In the genomic region with DNA sequence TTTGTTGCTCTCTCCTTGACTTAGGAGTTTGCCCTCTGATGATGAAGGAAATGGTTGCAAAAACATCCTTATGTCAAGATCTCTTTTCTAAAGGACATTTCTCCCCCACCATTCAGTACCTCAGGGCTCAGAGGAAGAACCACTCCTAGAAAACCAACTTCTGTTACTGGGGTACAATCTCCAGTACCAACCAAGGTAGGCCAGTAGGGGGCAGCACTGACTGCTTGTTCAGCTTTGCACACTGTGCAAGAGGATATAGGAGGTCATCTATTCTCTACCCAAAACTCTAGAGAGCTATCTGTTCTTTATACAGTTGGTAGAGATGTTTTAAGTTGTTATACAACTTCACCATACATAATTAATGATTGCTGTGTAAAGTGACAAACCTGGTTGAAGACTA, we compare ENCODE assay signal across 9 mouse cellular contexts. TPM values are rescaled to one million over a fixed set of nuclear protein-coding genes. Genes with fewer than 3 reads are reported as not detected.
A peak's percentile ranks its signal among the peaks of the same experiment; 100 is the strongest.
DNase-seq lines count a peak whose midpoint lies in the region; ATAC-seq and TF ChIP-seq lines count a peak whose summit lies in the region.
"Had no signal": no experiment of that assay in that cellular context is flagged by ENCODE, and none has a peak within 500 bp of the region (broad histone marks: within the 10 kb centered on the region; RNA-seq: fewer than 3 reads in every experiment).

No protein-coding gene starts in this region.

- no peaks in the 10 kb centered on the region for H3K27me3 ChIP-seq in neural tube, embryonic 15.5 days (replicated peaks)
- peaks cover 16% of the 10 kb centered on the region; the same call in 1 of the 2 replicates for H3K27me3 ChIP-seq in limb, embryonic 10.5 days (ENCODE audit: low read depth, poor library complexity, severe bottlenecking)
- no peaks in the 10 kb centered on the region for H3K27me3 ChIP-seq in hindbrain, embryonic 12.5 days

- H3K4me3 ChIP-seq in neural tube, embryonic 15.5 days (replicated peaks), result no peak overlapping the region
- H3K4me3 ChIP-seq in cortical plate, adult 2 months (ENCODE audit: insufficient read depth, low read length), result no peak overlapping the region
- H3K4me3 ChIP-seq in limb, embryonic 10.5 days, result no peak overlapping the region
- no peak overlapping the region for H3K4me3 ChIP-seq in hindbrain, embryonic 12.5 days
- H3K4me3 ChIP-seq: limb, embryonic 13.5 days had no signal

- no peak overlapping the region for H3K27ac ChIP-seq in neural tube, embryonic 15.5 days (replicated peaks)
- no peak overlapping the region for H3K27ac ChIP-seq in cortical plate, adult 2 months (ENCODE audit: insufficient read depth, low read length)
- H3K27ac ChIP-seq in limb, embryonic 10.5 days, result no peak overlapping the region
- no peak overlapping the region for H3K27ac ChIP-seq in hindbrain, embryonic 12.5 days
- H3K27ac ChIP-seq: limb, embryonic 13.5 days had no signal

- H3K36me3 ChIP-seq in neural tube, embryonic 15.5 days, result no peaks in the 10 kb centered on the region
- H3K36me3 ChIP-seq in limb, embryonic 10.5 days, result peaks cover 84% of the 10 kb centered on the region
- H3K36me3 ChIP-seq in hindbrain, embryonic 12.5 days, result no peaks in the 10 kb centered on the region

- H3K9me3 ChIP-seq in neural tube, embryonic 15.5 days (replicated peaks), result no peaks in the 10 kb centered on the region
- no peaks in the 10 kb centered on the region for H3K9me3 ChIP-seq in limb, embryonic 10.5 days (replicated peaks)
- no peaks in the 10 kb centered on the region for H3K9me3 ChIP-seq in hindbrain, embryonic 12.5 days (replicated peaks)
- H3K9me3 ChIP-seq: limb, embryonic 13.5 days had no signal

- ATAC-seq in neural tube, embryonic 15.5 days (ENCODE audit: low FRiP score), result no peak
- no peak for ATAC-seq in hindbrain, embryonic 12.5 days (ENCODE audit: low FRiP score)

- H3K9ac ChIP-seq in neural tube, embryonic 15.5 days (replicated peaks), result no peak overlapping the region
- no peak overlapping the region for H3K9ac ChIP-seq in hindbrain, embryonic 12.5 days
- H3K9ac ChIP-seq: limb, embryonic 13.5 days had no signal

- peak; percentile 72 for TF ChIP-seq CTCF in cortical plate, adult 2 months (IDR thresholded peaks at IDR 0.05; ENCODE audit: extremely low read depth, insufficient read depth, low read length)

- DNase-seq in neural tube, embryonic 10.5 days (ENCODE audit: extremely low spot score, low spot score), result peak; percentile 66
- peak; percentile 56 for DNase-seq in adrenal gland, adult 2 months
- peak; percentile 82 for DNase-seq in heart, postnatal 4 days
- peak; percentile 72 for DNase-seq in limb, embryonic 10.5 days (ENCODE audit: low spot score)
- peak; percentile 55 for DNase-seq in right cerebral cortex, postnatal 14 days

- no peak overlapping the region for H3K4me2 ChIP-seq in neural tube, embryonic 15.5 days
- no peak overlapping the region for H3K4me2 ChIP-seq in hindbrain, embryonic 12.5 days (replicated peaks)
- H3K4me2 ChIP-seq: limb, embryonic 13.5 days had no signal

- H3K4me1 ChIP-seq in neural tube, embryonic 15.5 days, result no peaks in the 10 kb centered on the region
- H3K4me1 ChIP-seq in cortical plate, adult 2 months (ENCODE audit: control insufficient read depth, insufficient read depth, low read length), result no peaks in the 10 kb centered on the region
- peaks cover 11% of the 10 kb centered on the region for H3K4me1 ChIP-seq in limb, embryonic 10.5 days
- H3K4me1 ChIP-seq in hindbrain, embryonic 12.5 days, result no peaks in the 10 kb centered on the region

- no peak for TF ChIP-seq POLR2A in cortical plate, adult 2 months (IDR thresholded peaks at IDR 0.05; ENCODE audit: extremely low read depth, insufficient read depth, low read length)

RNA-seq across cellular contexts. Expression of a gene that starts 22.9 kb away (rescaled TPM):
- polyA plus RNA-seq in neural tube, embryonic 15.5 days (2015; fragmentation: Nextera tagmentation; extraction: Ambion mirVana), result 0.87 and 0.98 TPM in 2 replicates
- 1 to 10 TPM in 1 of 2 experiments, under 1 TPM in 1; 0.89 to 2.2 TPM for total RNA-seq in adrenal gland, adult 2 months (2021)
- 0.72 and 0.85 TPM in 2 replicates for polyA plus RNA-seq in adrenal gland, adult 2 months (2012; rRNA removed)
- polyA plus RNA-seq in cortical plate, adult 2 months (2012; rRNA removed), result 1.7 and 1.8 TPM in 2 replicates
- total RNA-seq in heart, postnatal 4 days (2021), result 10 to 100 TPM; 13.9 to 15.2 TPM
- polyA plus RNA-seq in limb, embryonic 10.5 days (2016; fragmentation: Nextera tagmentation; extraction: Ambion mirVana), result 12.6 and 28.3 TPM in 2 replicates
- 4.1 and 6.2 TPM in 2 replicates for polyA plus RNA-seq in hindbrain, embryonic 12.5 days (2016; fragmentation: Nextera tagmentation; extraction: Ambion mirVana)
